Mouse (Mus musculus) heart, adult 8-10 months (tissue): ENCODE measurements around the gene Nufip2. TPM values are rescaled to one million over a fixed set of nuclear protein-coding genes. Genes with fewer than 3 reads are reported as not detected.
A peak's percentile ranks its signal among the peaks of the same experiment; 100 is the strongest.
"Not testable (repeated sequence)": the region's sequence is repeated elsewhere in the genome, so short reads cannot be mapped to it uniquely, and the experiment has no call there.

Experiments used
- DNase-seq: peaks from one replicate; pipeline ENCODE4 v3.0.0; 2022; ENCODE audit warnings: low spot score
- total RNA-seq, 4 experiments: library from RNA; stranded (reverse); gene quantifications; 2 replicates each; pipeline ENCODE4 v1.2.4; 2022

The Nufip2 gene
- total RNA-seq = 10 to 100 TPM; 38.9 to 49.7 (median 45.2) TPM

- DNase-seq = peak; percentile 99
Observed at GRCm38 (mm10) chr11:77685383-77686265, at the start of gene Nufip2. Gene Nufip2, plus strand, starts transcription at chr11:77686155.

GRCm38 (mm10) chr11:77641390-77641789 is 44.6 kb upstream of the Nufip2 start:
- DNase-seq = no peak

GRCm38 (mm10) chr11:77645481-77645880 is 40.5 kb upstream of the Nufip2 start:
- no peak for DNase-seq

- no peak for DNase-seq
Observed at GRCm38 (mm10) chr11:77648878-77649277, 37.1 kb upstream of the Nufip2 start.

GRCm38 (mm10) chr11:77652484-77652883 is 33.5 kb upstream of the Nufip2 start:
- no peak for DNase-seq

GRCm38 (mm10) chr11:77653406-77654190 is 32.4 kb upstream of the Nufip2 start:
- DNase-seq = not testable (repeated sequence)

GRCm38 (mm10) chr11:77659986-77660385 is 26.0 kb upstream of the Nufip2 start:
- no peak for DNase-seq

GRCm38 (mm10) chr11:77663639-77664038 is 22.3 kb upstream of the Nufip2 start:
- DNase-seq = no peak

- no peak for DNase-seq
Observed at GRCm38 (mm10) chr11:77664046-77664445, 21.9 kb upstream of the Nufip2 start.

GRCm38 (mm10) chr11:77665384-77665783 is 20.6 kb upstream of the Nufip2 start:
- DNase-seq = not testable (repeated sequence)

GRCm38 (mm10) chr11:77666766-77667165 is 19.2 kb upstream of the Nufip2 start:
- DNase-seq = not testable (repeated sequence)

- no peak for DNase-seq
Observed at GRCm38 (mm10) chr11:77672746-77673145, 13.2 kb upstream of the Nufip2 start.

- no peak for DNase-seq
Observed at GRCm38 (mm10) chr11:77673428-77673991, 12.4 kb upstream of the Nufip2 start.

- DNase-seq = no peak
Observed at GRCm38 (mm10) chr11:77680018-77680417, 5.9 kb upstream of the Nufip2 start.

GRCm38 (mm10) chr11:77684896-77685295 is 1.1 kb upstream of the Nufip2 start:
- DNase-seq = no peak

- DNase-seq = peak; percentile 21
Observed at GRCm38 (mm10) chr11:77686346-77686840, 438 bp downstream of the Nufip2 start.

GRCm38 (mm10) chr11:77686841-77687540 is 1.0 kb downstream of the Nufip2 start:
- peak; percentile 57 for DNase-seq

GRCm38 (mm10) chr11:77687541-77688131 is 1.7 kb downstream of the Nufip2 start:
- DNase-seq = peak; percentile 50

GRCm38 (mm10) chr11:77693026-77693425 is 7.1 kb downstream of the Nufip2 start:
- no peak for DNase-seq

GRCm38 (mm10) chr11:77697232-77697631 is 11.3 kb downstream of the Nufip2 start:
- no peak for DNase-seq

- DNase-seq = no peak
Observed at GRCm38 (mm10) chr11:77705920-77706319, 20.0 kb downstream of the Nufip2 start.
